Mouse (Mus musculus): Measurements from ENCODE around the gene Tut4. TPM values are rescaled to one million over a fixed set of nuclear protein-coding genes. Genes with fewer than 3 reads are reported as not detected.

The Tut4 gene
- total RNA-seq, 2 experiments from 2014 or later, result 47.1 to 50.1 TPM

DNA sequence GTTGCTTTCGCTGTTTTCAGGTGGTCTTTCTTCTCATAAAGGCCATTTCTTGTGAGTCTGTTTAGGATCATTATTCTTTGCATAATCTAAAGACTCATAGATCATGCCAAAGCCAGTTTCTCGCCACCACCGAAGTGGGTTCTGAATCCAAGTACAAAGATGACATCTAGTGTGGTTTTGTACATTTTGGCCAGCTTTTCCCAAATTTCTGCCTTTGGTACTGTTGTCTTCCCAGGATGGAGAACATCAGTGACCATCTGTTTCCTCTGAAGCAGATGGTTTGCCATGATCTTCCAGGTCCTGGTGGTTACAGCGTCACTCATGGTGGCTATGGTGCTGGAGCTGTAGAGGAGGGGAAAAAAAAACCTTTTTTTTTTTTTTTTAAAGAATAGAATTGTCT, 25.0 kb downstream of the Tut4 start:
- DNase-seq (ENCODE audit: low spot score in 2 of 2), result no peak

DNA sequence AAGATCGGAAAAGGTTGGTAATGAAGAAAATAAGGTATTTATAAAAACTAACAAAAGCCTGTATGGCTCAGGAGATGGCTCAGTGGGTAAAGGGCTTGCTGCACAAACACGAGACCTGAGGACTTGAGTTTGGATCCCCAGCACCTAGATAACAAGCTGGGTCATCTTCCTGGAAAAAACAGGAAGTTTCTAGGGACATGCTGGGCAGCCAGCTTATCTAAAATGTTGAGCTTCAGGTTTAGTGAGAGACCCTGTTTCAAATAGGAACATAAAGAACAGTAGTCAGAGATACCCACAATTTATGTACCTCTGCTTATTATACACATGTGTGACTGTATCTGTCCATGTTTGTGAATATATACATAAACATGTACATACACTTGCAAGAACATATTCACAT, 43.8 kb downstream of the Tut4 start:
- no peak for DNase-seq (ENCODE audit: low spot score in 2 of 2)

DNA sequence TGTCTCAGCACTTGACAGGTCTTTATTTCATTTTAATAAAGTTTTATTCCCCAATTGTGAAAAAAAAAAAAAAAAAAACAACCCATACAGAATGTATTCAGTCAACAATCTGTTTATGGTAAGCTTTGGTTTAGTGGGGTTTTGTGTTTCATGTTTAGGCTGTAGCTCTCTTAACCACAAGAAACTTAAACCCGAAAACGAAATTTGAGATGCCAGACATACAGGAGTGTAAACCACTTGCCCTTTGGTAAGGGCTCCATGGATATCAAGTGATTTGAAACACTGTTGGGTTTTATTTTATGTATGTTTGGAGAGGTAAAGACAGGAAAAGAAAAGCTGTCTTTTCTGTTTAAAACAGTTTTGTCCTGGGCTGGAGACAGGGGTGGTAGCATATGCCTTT, 80.5 kb downstream of the Tut4 start:
- no peak for DNase-seq (ENCODE audit: low spot score in 2 of 2)

DNA sequence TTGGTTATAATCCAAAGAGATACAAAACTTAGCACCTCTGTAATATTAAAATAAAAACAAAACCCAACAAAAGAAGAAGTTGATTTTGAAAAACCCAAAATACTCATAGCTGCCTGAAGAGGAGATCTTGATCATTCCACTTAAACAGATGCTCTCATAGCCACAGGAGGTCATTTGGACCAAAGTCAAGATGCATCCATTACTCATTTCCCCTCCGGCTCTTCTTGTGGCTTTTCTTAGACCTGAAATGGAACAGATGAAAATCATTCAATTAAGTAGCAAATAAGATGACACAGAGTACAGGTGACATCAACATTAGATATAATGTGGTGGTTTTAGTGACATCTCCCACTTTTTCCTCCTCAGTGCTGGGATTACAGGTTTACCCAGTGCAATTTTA, 105.8 kb downstream of the Tut4 start:
- no peak for DNase-seq (ENCODE audit: low spot score in 2 of 2)

DNA sequence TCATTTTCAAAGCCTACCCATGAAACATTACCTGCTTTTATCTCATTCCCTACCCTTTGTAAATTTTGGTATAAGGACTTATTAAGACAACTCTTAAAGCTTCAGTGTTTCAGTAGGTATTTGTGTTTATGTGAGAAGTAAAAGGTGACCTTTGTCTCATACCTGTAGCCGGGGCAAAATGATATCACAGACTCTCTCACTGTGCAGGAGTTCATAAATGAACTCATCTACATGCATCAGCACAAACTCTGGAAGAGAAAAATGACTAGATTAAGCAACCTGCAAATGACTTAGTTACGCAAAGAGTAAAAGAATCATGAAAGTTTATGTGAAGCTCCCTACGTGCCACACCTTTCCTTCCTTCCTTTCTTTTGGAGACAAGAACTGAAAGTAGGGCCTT, 113.4 kb downstream of the Tut4 start:
- DNase-seq (ENCODE audit: low spot score in 2 of 2), result no peak

DNA sequence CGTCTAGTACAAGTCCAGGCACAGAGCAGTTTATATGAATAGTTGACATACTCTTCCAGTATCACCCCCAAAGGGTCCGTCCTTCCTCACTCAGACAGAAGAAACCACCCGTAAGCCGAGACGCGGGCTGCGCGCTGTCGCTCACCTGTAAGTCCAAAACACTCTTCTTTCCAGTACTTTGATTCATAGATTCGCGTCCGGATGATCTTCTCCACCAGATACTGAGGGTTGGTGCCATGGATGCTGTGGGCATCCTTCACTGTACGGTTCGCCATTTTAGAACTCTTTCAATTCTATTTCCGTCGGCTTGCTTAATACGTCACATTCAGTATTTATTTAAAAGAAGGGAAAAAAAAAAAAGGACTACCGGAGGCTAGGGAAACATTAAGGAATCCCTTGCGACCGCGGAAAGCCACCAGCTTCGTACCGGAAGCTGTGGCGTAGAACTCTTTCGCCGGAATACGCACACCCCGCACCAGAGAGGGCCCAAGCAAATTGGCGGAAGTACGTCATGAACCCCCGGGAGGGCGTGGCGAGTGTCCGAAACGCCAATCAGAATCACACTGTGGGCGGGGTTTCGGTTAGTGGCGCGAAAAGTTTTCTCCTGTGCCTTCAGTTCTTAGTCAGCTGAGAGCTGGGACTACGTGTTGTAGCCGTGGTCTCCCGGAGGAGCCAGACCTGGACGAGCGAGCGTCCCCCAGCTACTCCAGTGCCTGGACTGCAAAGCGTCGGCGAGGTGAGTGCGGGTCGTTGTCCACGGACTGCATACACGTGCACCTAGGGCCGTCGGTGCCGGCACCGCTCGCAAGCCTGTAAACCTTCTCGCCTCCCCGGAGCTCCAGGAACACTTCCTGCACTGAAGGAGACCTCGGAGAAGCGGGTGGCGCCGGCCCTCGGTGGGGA, 119.9 kb downstream of the Tut4 start, which contains the start of the genes Prpf38a and Orc1:
TSS of gene Prpf38a (minus strand) at position 497 of the 903 bp plus-strand sequence.
TSS of gene Orc1 (plus strand) at position 584 of the 903 bp plus-strand sequence.
- peak; percentile 96 for DNase-seq (ENCODE audit: low spot score in 2 of 2)

DNA sequence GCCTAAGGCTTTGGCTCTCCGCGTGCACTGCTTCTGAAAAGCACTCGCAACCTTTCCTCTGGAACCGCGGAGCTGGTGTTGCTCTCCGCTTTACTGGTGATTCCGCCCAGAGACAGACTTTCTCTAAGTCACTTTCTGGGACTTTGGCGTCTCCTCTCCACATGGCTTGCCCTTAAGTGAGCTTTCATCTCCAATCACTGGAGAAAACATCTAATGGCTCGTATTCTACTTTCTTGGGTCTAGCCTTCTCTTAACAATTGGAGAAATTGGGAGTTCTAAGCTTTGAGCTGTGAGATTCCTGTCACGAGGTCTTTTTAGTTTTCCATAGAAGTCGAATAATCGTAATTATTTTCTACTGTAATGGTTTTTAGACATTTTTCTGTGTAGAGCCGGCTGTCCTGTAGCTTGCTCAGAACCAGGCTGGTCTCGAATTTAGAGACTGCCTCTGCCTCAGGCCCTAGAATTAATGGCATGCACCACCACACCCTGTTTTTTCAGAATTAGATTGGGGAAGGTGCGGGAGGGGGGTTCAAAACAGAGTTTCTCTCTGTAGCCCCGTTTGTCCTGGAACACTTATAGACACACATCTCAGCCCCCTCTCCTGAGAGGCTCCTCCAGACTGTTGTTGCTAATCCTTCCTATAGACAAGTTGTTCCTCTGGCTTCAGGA, 120.7 kb downstream of the Tut4 start:
- DNase-seq (ENCODE audit: low spot score in 2 of 2), result no peak

DNA sequence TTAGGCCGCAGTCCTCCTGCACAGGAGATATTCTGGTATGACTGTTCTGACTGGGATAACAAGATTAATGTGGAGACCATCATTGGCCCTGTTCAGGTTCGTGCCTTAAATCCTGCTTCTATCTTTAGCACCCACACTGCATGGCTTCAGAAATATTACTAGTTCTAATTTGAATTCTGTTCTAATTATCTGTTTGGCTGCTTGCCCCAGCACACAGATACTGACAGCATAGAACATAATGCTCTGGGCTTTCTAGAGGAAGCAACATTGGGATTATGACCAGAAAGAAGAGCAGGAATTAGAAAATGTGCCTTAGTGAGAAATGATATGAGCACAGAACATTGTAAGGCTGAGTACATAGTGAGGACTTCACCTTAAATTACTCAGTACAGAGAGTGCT, 134.2 kb downstream of the Tut4 start:
- DNase-seq (ENCODE audit: low spot score in 2 of 2), result no peak

DNA sequence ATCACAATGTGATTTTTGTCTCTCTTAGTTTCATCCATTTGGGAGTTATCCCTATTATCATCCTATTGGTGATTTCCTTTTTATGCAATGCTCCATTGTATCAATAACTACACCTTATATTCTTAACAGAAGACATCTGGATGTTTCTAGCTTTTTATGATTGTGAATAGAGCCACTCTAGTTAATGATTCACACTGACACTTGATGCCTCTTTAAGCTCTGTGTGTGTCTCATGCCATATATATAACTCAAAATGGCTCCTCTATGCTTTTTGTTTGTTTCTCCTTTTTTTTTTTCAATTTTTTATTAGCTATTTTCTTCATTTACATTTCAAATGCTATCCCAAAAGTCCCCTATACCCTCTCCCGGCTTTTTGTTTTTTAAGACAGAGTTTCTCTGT, 136.6 kb downstream of the Tut4 start:
- no peak for DNase-seq (ENCODE audit: low spot score in 2 of 2)

DNA sequence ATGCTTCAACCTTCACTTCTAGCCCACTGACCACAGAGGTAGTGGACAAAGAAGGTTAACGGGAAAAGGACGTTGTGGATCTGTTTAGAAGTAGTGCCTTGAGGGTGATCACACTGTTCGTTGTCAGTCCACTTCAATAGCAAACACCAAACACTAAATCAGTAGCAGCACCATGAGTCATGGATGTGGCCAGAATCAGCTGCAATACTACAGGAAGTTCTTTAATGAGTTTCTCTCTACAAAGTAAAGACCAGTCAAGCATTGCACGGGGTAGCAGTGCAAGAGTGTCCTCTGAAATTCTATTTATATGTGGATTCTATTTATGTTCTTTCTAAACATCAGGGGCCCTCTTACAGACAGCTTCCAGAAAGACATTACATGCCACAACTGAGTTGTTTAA, 139.1 kb downstream of the Tut4 start:
- no peak for DNase-seq (ENCODE audit: low spot score in 2 of 2)

DNA sequence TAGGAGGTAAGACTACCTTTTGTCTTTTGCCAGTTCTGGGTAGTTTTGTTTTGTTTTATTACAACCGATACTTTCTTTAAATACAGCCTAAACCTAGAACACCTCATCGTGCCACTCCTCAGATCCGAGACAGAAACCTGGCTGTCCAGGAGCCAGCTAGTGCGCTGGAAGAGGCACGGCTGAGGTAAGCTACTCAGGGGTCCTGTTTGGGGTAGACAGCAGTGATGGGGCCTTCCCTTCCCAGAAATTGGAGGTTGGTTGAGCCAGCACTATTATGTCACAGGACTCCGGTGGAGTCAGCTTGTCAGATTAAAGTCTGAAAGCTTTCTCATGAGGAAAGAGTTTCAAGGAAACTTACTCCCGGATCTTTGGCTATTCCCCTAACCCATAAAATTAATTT, 142.6 kb downstream of the Tut4 start:
- no peak for DNase-seq (ENCODE audit: low spot score in 2 of 2)

DNA sequence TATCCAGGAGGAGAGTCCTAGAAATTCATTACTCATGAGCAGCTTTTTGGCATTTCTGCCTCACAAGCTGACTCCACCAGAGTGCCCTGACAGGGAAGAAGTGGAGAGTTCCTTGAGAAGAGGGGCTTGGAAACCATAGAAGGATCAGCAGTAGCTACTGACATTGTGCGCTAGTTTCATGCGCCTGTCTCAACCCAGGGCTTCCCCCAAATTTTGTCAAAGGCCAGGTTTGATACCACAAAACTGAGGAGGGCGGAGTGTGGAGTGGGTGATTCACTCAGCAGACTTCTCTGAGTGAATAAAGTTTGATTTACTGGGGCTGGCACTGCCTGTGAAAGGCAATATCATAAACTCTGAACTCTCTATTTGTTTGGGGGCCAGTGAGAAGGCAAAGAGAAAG, 149.4 kb downstream of the Tut4 start:
- no peak for DNase-seq (ENCODE audit: low spot score in 2 of 2)

Other genes starting within 250 kb of the Tut4 start
- gene Zyg11a, start 241.4 kb upstream of the Tut4 start, total RNA-seq (2021), result under 1 TPM in 1 of 2 experiments, not detected in 1; 0.16 TPM
- gene Zyg11b, start 158.3 kb upstream of the Tut4 start, total RNA-seq (2021), result 100 to 1,000 TPM; 144 to 146 TPM
- 10 to 100 TPM; 31.4 to 42.1 TPM for gene Coa7, start 131.3 kb upstream of the Tut4 start, total RNA-seq (2021)
- not detected for gene Shisal2a, start 76.1 kb upstream of the Tut4 start, total RNA-seq (2021)
- 10 to 100 TPM; 10.3 to 12.1 TPM for gene Gpx7, start 52.5 kb upstream of the Tut4 start, total RNA-seq (2021)
- 10 to 100 TPM; 42.2 to 46.3 TPM for gene Prpf38a, start 119.9 kb downstream of the Tut4 start, total RNA-seq (2021)
- gene Orc1, start 120.0 kb downstream of the Tut4 start, total RNA-seq (2021), result 1 to 10 TPM; 1.0 TPM
- 10 to 100 TPM; 29.4 to 40.1 TPM for gene Cc2d1b, start 160.5 kb downstream of the Tut4 start, total RNA-seq (2021)